Mouse (Mus musculus) megakaryocyte, embryonic 14.5 days (primary cell): Measurements from ENCODE around the gene Mrpl48.

Source experiments
- FLI1 ChIP-seq: IDR thresholded peaks from 2 replicates; pipeline ENCODE4 v1.6.1; 2012; ENCODE audit warnings: low read length, inconsistent platforms, mixed read lengths
- GATA1 ChIP-seq: IDR thresholded peaks from 3 replicates; pipeline ENCODE4 v1.6.1; 2012; ENCODE audit warnings: mixed read lengths, low read length, inconsistent platforms, borderline replicate concordance

GRCm38 (mm10) chr7:100651011-100651410 is 42.9 kb upstream of the Mrpl48 start:
- TF ChIP-seq GATA1 (no peak), FLI1 (no peak)
